Mouse (Mus musculus): ENCODE measurements around the gene 1110051M20Rik. TPM values are rescaled to one million over a fixed set of nuclear protein-coding genes. Genes with fewer than 3 reads are reported as not detected.

1110051M20Rik gene
- polyA plus RNA-seq, 1 experiment from 2014 or later: 75.3 TPM

- no peaks in the 10 kb centered on the region for H3K9me3 ChIP-seq (ENCODE audit: control insufficient read depth, low read length)
- DNase-seq (ENCODE audit: low spot score): no peak
- WGBS: 28% methylated on average over 7 of the region's 7 CpGs
- H3K9ac ChIP-seq (ENCODE audit: low read length): no peak overlapping the region
- H3K27me3 ChIP-seq (ENCODE audit: control insufficient read depth, insufficient read depth, low read length): no peaks in the 10 kb centered on the region
- no peak overlapping the region for H3K27ac ChIP-seq (replicated peaks; ENCODE audit: low read depth, low read length)
- H3K36me3 ChIP-seq (ENCODE audit: control insufficient read depth, insufficient read depth, low read length): no peaks in the 10 kb centered on the region
- H3K4me3 ChIP-seq (ENCODE audit: low read depth, low read length): no peak overlapping the region
- no peak for ATAC-seq (ENCODE audit: insufficient number of reproducible peaks, low FRiP score, low TSS enrichment, low read depth)
- peaks cover 2% of the 10 kb centered on the region; the same call in 1 of the 2 replicates for H3K4me1 ChIP-seq (ENCODE audit: control insufficient read depth, insufficient read depth, low read length)
- H3K4me2 ChIP-seq (ENCODE audit: low read depth, severe bottlenecking): no peak overlapping the region
These were observed 67.5 kb downstream of the 1110051M20Rik start for GRCm38 (mm10) chr2:91377038-91377437.

GRCm38 (mm10) chr2:91370314-91370713, 74.2 kb downstream of the 1110051M20Rik start:
- H3K36me3 ChIP-seq (ENCODE audit: control insufficient read depth, insufficient read depth, low read length): no peaks in the 10 kb centered on the region
- no peak overlapping the region for H3K27ac ChIP-seq (replicated peaks; ENCODE audit: low read depth, low read length)
- no peak overlapping the region for H3K9ac ChIP-seq (ENCODE audit: low read length)
- H3K4me1 ChIP-seq (ENCODE audit: control insufficient read depth, insufficient read depth, low read length): no peaks in the 10 kb centered on the region
- ATAC-seq (ENCODE audit: insufficient number of reproducible peaks, low FRiP score, low TSS enrichment, low read depth) (no peak), DNase-seq (ENCODE audit: low spot score) (no peak)
- no peak overlapping the region for H3K4me3 ChIP-seq (ENCODE audit: low read depth, low read length)
- H3K4me2 ChIP-seq (ENCODE audit: low read depth, severe bottlenecking): no peak overlapping the region
- 86% methylated on average over 2 of the region's 2 CpGs for WGBS
- no peaks in the 10 kb centered on the region for H3K27me3 ChIP-seq (ENCODE audit: control insufficient read depth, insufficient read depth, low read length)
- H3K9me3 ChIP-seq (ENCODE audit: control insufficient read depth, low read length): no peaks in the 10 kb centered on the region

- no peak for DNase-seq (ENCODE audit: low spot score)
- H3K4me3 ChIP-seq (ENCODE audit: low read depth, low read length): no peak overlapping the region
- H3K36me3 ChIP-seq (ENCODE audit: control insufficient read depth, insufficient read depth, low read length): no peaks in the 10 kb centered on the region
- H3K4me2 ChIP-seq (ENCODE audit: low read depth, severe bottlenecking): no peak overlapping the region
- H3K9ac ChIP-seq (ENCODE audit: low read length): no peak overlapping the region
- H3K27me3 ChIP-seq (ENCODE audit: control insufficient read depth, insufficient read depth, low read length): no peaks in the 10 kb centered on the region
- H3K27ac ChIP-seq (replicated peaks; ENCODE audit: low read depth, low read length): no peak overlapping the region
- no peak for ATAC-seq (ENCODE audit: insufficient number of reproducible peaks, low FRiP score, low TSS enrichment, low read depth)
- 76% methylated on average over 2 of the region's 2 CpGs for WGBS
- no peaks in the 10 kb centered on the region for H3K9me3 ChIP-seq (ENCODE audit: control insufficient read depth, low read length)
- no peaks in the 10 kb centered on the region for H3K4me1 ChIP-seq (ENCODE audit: control insufficient read depth, insufficient read depth, low read length)
These were observed 81.2 kb downstream of the 1110051M20Rik start for GRCm38 (mm10) chr2:91363272-91363671.

GRCm38 (mm10) chr2:91361068-91361528, 83.4 kb downstream of the 1110051M20Rik start:
- ATAC-seq (ENCODE audit: insufficient number of reproducible peaks, low FRiP score, low TSS enrichment, low read depth) (no peak), DNase-seq (ENCODE audit: low spot score) (no peak)
- Histone ChIP-seq H3K27me3 (ENCODE audit: control insufficient read depth, insufficient read depth, low read length) (no peaks in the 10 kb centered on the region), H3K9me3 (ENCODE audit: control insufficient read depth, low read length) (no peaks in the 10 kb centered on the region), H3K27ac (replicated peaks; ENCODE audit: low read depth, low read length) (no peak overlapping the region), H3K4me2 (ENCODE audit: low read depth, severe bottlenecking) (no peak overlapping the region), H3K4me1 (ENCODE audit: control insufficient read depth, insufficient read depth, low read length) (no peaks in the 10 kb centered on the region), H3K36me3 (ENCODE audit: control insufficient read depth, insufficient read depth, low read length) (no peaks in the 10 kb centered on the region), H3K9ac (ENCODE audit: low read length) (no peak overlapping the region), H3K4me3 (ENCODE audit: low read depth, low read length) (no peak overlapping the region)
- WGBS: 21% methylated on average over 4 of the region's 4 CpGs

GRCm38 (mm10) chr2:91355767-91356166, 88.7 kb downstream of the 1110051M20Rik start:
- Histone ChIP-seq H3K27ac (replicated peaks; ENCODE audit: low read depth, low read length) (no peak overlapping the region), H3K36me3 (ENCODE audit: control insufficient read depth, insufficient read depth, low read length) (no peaks in the 10 kb centered on the region), H3K4me2 (ENCODE audit: low read depth, severe bottlenecking) (no peak overlapping the region), H3K27me3 (ENCODE audit: control insufficient read depth, insufficient read depth, low read length) (no peaks in the 10 kb centered on the region), H3K9me3 (ENCODE audit: control insufficient read depth, low read length) (no peaks in the 10 kb centered on the region), H3K4me1 (ENCODE audit: control insufficient read depth, insufficient read depth, low read length) (no peaks in the 10 kb centered on the region), H3K4me3 (ENCODE audit: low read depth, low read length) (no peak overlapping the region), H3K9ac (ENCODE audit: low read length) (no peak overlapping the region)
- 94% methylated on average over 3 of the region's 3 CpGs for WGBS
- no peak for ATAC-seq (ENCODE audit: insufficient number of reproducible peaks, low FRiP score, low TSS enrichment, low read depth)
- no peak for DNase-seq (ENCODE audit: low spot score)

- Histone ChIP-seq H3K4me1 (ENCODE audit: control insufficient read depth, insufficient read depth, low read length) (no peaks in the 10 kb centered on the region), H3K9me3 (ENCODE audit: control insufficient read depth, low read length) (no peaks in the 10 kb centered on the region), H3K4me3 (ENCODE audit: low read depth, low read length) (no peak overlapping the region), H3K27me3 (ENCODE audit: control insufficient read depth, insufficient read depth, low read length) (no peaks in the 10 kb centered on the region), H3K27ac (replicated peaks; ENCODE audit: low read depth, low read length) (no peak overlapping the region), H3K9ac (ENCODE audit: low read length) (no peak overlapping the region), H3K36me3 (ENCODE audit: control insufficient read depth, insufficient read depth, low read length) (no peaks in the 10 kb centered on the region), H3K4me2 (ENCODE audit: low read depth, severe bottlenecking) (no peak overlapping the region)
- no peak for ATAC-seq (ENCODE audit: insufficient number of reproducible peaks, low FRiP score, low TSS enrichment, low read depth)
- no peak for DNase-seq (ENCODE audit: low spot score)
- 80% methylated on average over 6 of the region's 6 CpGs for WGBS
These were observed 89.6 kb downstream of the 1110051M20Rik start for GRCm38 (mm10) chr2:91354727-91355403.

- ATAC-seq (ENCODE audit: insufficient number of reproducible peaks, low FRiP score, low TSS enrichment, low read depth) (no peak), DNase-seq (ENCODE audit: low spot score) (no peak)
- Histone ChIP-seq H3K27ac (replicated peaks; ENCODE audit: low read depth, low read length) (no peak overlapping the region), H3K4me2 (ENCODE audit: low read depth, severe bottlenecking) (no peak overlapping the region), H3K4me3 (ENCODE audit: low read depth, low read length) (no peak overlapping the region), H3K27me3 (ENCODE audit: control insufficient read depth, insufficient read depth, low read length) (no peaks in the 10 kb centered on the region), H3K9ac (ENCODE audit: low read length) (no peak overlapping the region), H3K4me1 (ENCODE audit: control insufficient read depth, insufficient read depth, low read length) (no peaks in the 10 kb centered on the region), H3K9me3 (ENCODE audit: control insufficient read depth, low read length) (no peaks in the 10 kb centered on the region), H3K36me3 (ENCODE audit: control insufficient read depth, insufficient read depth, low read length) (no peaks in the 10 kb centered on the region)
- 28% methylated on average over 3 of the region's 3 CpGs for WGBS
These were observed 90.7 kb downstream of the 1110051M20Rik start for GRCm38 (mm10) chr2:91353854-91354253.

GRCm38 (mm10) chr2:91351841-91352240, 92.7 kb downstream of the 1110051M20Rik start:
- H3K4me3 ChIP-seq (ENCODE audit: low read depth, low read length): no peak overlapping the region
- ATAC-seq (ENCODE audit: insufficient number of reproducible peaks, low FRiP score, low TSS enrichment, low read depth) (no peak), DNase-seq (ENCODE audit: low spot score) (no peak)
- no peaks in the 10 kb centered on the region for H3K4me1 ChIP-seq (ENCODE audit: control insufficient read depth, insufficient read depth, low read length)
- no peaks in the 10 kb centered on the region for H3K27me3 ChIP-seq (ENCODE audit: control insufficient read depth, insufficient read depth, low read length)
- H3K9me3 ChIP-seq (ENCODE audit: control insufficient read depth, low read length): no peaks in the 10 kb centered on the region
- H3K36me3 ChIP-seq (ENCODE audit: control insufficient read depth, insufficient read depth, low read length): no peaks in the 10 kb centered on the region
- H3K27ac ChIP-seq (replicated peaks; ENCODE audit: low read depth, low read length): no peak overlapping the region
- H3K4me2 ChIP-seq (ENCODE audit: low read depth, severe bottlenecking): no peak overlapping the region
- H3K9ac ChIP-seq (ENCODE audit: low read length): no peak overlapping the region

GRCm38 (mm10) chr2:91349974-91350457, 94.5 kb downstream of the 1110051M20Rik start:
- H3K27me3 ChIP-seq (ENCODE audit: control insufficient read depth, insufficient read depth, low read length): no peaks in the 10 kb centered on the region
- 66% methylated on average over 6 of the region's 6 CpGs for WGBS
- no peak overlapping the region for H3K4me2 ChIP-seq (ENCODE audit: low read depth, severe bottlenecking)
- no peaks in the 10 kb centered on the region for H3K4me1 ChIP-seq (ENCODE audit: control insufficient read depth, insufficient read depth, low read length)
- H3K27ac ChIP-seq (replicated peaks; ENCODE audit: low read depth, low read length): no peak overlapping the region
- DNase-seq (ENCODE audit: low spot score) (no peak), ATAC-seq (ENCODE audit: insufficient number of reproducible peaks, low FRiP score, low TSS enrichment, low read depth) (no peak)
- no peak overlapping the region for H3K4me3 ChIP-seq (ENCODE audit: low read depth, low read length)
- no peaks in the 10 kb centered on the region for H3K36me3 ChIP-seq (ENCODE audit: control insufficient read depth, insufficient read depth, low read length)
- no peaks in the 10 kb centered on the region for H3K9me3 ChIP-seq (ENCODE audit: control insufficient read depth, low read length)
- H3K9ac ChIP-seq (ENCODE audit: low read length): no peak overlapping the region

Measured in limb, embryonic 11.5 days (tissue).